ENCODE assay signal across 8 mouse cellular contexts in the genomic region with DNA sequence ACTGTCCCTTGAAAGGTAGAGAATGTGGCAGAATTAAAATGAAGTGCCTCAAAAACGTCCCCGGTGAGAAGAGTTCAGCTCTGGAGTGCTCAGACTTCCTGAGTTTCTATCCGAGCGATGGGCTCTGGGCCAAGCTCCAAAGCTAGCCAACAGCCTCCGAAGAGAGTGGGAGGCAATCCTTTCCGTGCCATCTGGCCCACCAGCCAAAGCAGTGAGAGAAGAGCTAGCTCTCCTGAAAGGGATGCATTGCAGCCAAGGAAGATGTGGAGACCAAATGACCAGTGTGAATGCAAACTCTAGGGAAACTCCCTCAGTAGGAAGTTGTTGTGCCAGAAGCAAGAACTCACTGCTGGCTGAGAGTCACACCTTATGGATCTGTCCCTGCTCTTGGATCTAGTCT. TPM values are rescaled to one million over a fixed set of nuclear protein-coding genes. Genes with fewer than 3 reads are reported as not detected.
DNase-seq lines count a peak whose midpoint lies in the region.

No protein-coding gene starts in this region.

- peak; percentile 1 for DNase-seq in heart, adult 8-10 months (ENCODE audit: low spot score)
- no peak for DNase-seq in heart, adult 9 months (ENCODE audit: low spot score in 2 of 2)
- DNase-seq in cerebellum, adult 11 months, result peak; percentile 67
- peak; percentile 13 for DNase-seq in gastrocnemius, postnatal 25 days
- peak; percentile 3 for DNase-seq in lung, postnatal 14 days
- DNase-seq in thymus, postnatal 4 days, result no peak
- no peak for DNase-seq in adrenal gland, adult (ENCODE audit: inconsistent age in 2 of 2, low spot score in 1 of 2)
- no peak for DNase-seq in neural tube, embryonic 10.5 days (ENCODE audit: extremely low spot score, low spot score)

RNA-seq across cellular contexts. Expression of a gene that starts 59.1 kb away (rescaled TPM):
- total RNA-seq in heart, adult 8-10 months (2022), result 10 to 100 TPM; 20.6 to 25.9 (median 23.7) TPM
- 10 to 100 TPM; 34.0 to 38.6 TPM for total RNA-seq in gastrocnemius, postnatal 25 days (2021)

Comparison
In these comparisons a context has a peak if more than half of its experiments do, and no peak if none do; other contexts are left out.
1. DNase-seq: peak in heart, adult 8-10 months (single experiment), cerebellum, adult 11 months (single experiment), gastrocnemius, postnatal 25 days (single experiment) and lung, postnatal 14 days (single experiment); none in heart, adult 9 months (0 of 2), thymus, postnatal 4 days (single experiment), adrenal gland, adult (0 of 2) and neural tube, embryonic 10.5 days (single experiment).